7 mouse cellular contexts compared by ENCODE assay signal in genomic region chr12:85647346-85647745, GRCm38 (mm10). TPM values are rescaled to one million over a fixed set of nuclear protein-coding genes. Genes with fewer than 3 reads are reported as not detected.
A peak's percentile ranks its signal among the peaks of the same experiment; 100 is the strongest.
DNase-seq lines count a peak whose midpoint lies in the region; ATAC-seq and TF ChIP-seq lines count a peak whose summit lies in the region.

No protein-coding gene starts in this region.

- WGBS in kidney, adult 2 months: 39% methylated on average over 10 of the region's 10 CpGs
- 45% methylated on average over 10 of the region's 10 CpGs for WGBS in kidney, embryonic 14.5 days
- 40% methylated on average over 10 of the region's 10 CpGs for WGBS in hindbrain, embryonic 11.5 days

- no peak overlapping the region for H3K4me3 ChIP-seq in kidney, adult 2 months (ENCODE audit: insufficient read depth, low read depth, low read length)
- H3K4me3 ChIP-seq in kidney, embryonic 14.5 days (ENCODE audit: low read length): no peak overlapping the region
- no peak overlapping the region for H3K4me3 ChIP-seq in myocyte
- no peak overlapping the region for H3K4me3 ChIP-seq in hindbrain, embryonic 11.5 days (ENCODE audit: low read depth, low read length)

- no peak overlapping the region for H3K9ac ChIP-seq in kidney, embryonic 14.5 days (ENCODE audit: low read depth, low read length)
- no peak overlapping the region for H3K9ac ChIP-seq in hindbrain, embryonic 11.5 days (ENCODE audit: low read depth, low read length)

- no peaks in the 10 kb centered on the region for H3K36me3 ChIP-seq in kidney, adult 2 months (ENCODE audit: control insufficient read depth, insufficient read depth, low read length)
- no peaks in the 10 kb centered on the region for H3K36me3 ChIP-seq in kidney, embryonic 14.5 days (ENCODE audit: control insufficient read depth, insufficient read depth, low read length)
- H3K36me3 ChIP-seq in myocyte (ENCODE audit: control insufficient read depth, insufficient read depth): peaks cover 18% of the 10 kb centered on the region
- H3K36me3 ChIP-seq in hindbrain, embryonic 11.5 days (ENCODE audit: control insufficient read depth, insufficient read depth, low read length): no peaks in the 10 kb centered on the region

- CTCF ChIA-PET in Patski (lab: Charles Lee): interaction anchor here (2.9 kb wide), 1 partner anchor 138 kb away, joined by 7 read pairs; no protein-coding TSS in a partner anchor

- no peak overlapping the region for H3K27ac ChIP-seq in kidney, adult 2 months (ENCODE audit: insufficient read depth, low read depth, low read length)
- H3K27ac ChIP-seq in kidney, embryonic 14.5 days (ENCODE audit: low read depth, low read length): no peak overlapping the region
- H3K27ac ChIP-seq in hindbrain, embryonic 11.5 days (ENCODE audit: low read depth, low read length): no peak overlapping the region

- TF ChIP-seq CTCF in kidney, adult 2 months (conservative IDR thresholded peaks at IDR 0.05; ENCODE audit: insufficient read depth, insufficient read length, low read depth, low read length): peak; percentile 63
- TF ChIP-seq CTCF in Patski (IDR thresholded peaks at IDR 0.05): peak; percentile 24

- DNase-seq in kidney, adult 2 months: peak; percentile 59
- DNase-seq in Patski (ENCODE audit: low read depth, low spot score): no peak
- DNase-seq in heart, postnatal 14 days: peak; percentile 43 to 48
- DNase-seq in right cerebral cortex, postnatal 36 days (ENCODE audit: low spot score in 2 of 2): no peak
- no peak for DNase-seq in hindbrain, embryonic 11.5 days (ENCODE audit: low spot score)

- H3K79me2 ChIP-seq in myocyte (ENCODE audit: control insufficient read depth, insufficient read depth): no peaks in the 10 kb centered on the region

- no peak overlapping the region for H3K4me2 ChIP-seq in kidney, embryonic 14.5 days (replicated peaks; ENCODE audit: low read depth, low read length)
- no peak overlapping the region for H3K4me2 ChIP-seq in myocyte (ENCODE audit: low read depth)
- H3K4me2 ChIP-seq in hindbrain, embryonic 11.5 days (replicated peaks; ENCODE audit: low read depth, low read length): no peak overlapping the region

- H3K27me3 ChIP-seq in kidney, adult 2 months (replicated peaks; ENCODE audit: control insufficient read depth, insufficient read depth, low read length): no peaks in the 10 kb centered on the region
- no peaks in the 10 kb centered on the region for H3K27me3 ChIP-seq in kidney, embryonic 14.5 days (ENCODE audit: control insufficient read depth, insufficient read depth, low read length)
- no peaks in the 10 kb centered on the region for H3K27me3 ChIP-seq in Patski
- no peaks in the 10 kb centered on the region for H3K27me3 ChIP-seq in myocyte (ENCODE audit: control insufficient read depth, insufficient read depth, insufficient read length)
- H3K27me3 ChIP-seq in hindbrain, embryonic 11.5 days (ENCODE audit: control insufficient read depth, insufficient read depth, low read length): no peaks in the 10 kb centered on the region

- ATAC-seq in kidney, embryonic 14.5 days (ENCODE audit: low FRiP score, low TSS enrichment): no peak
- ATAC-seq in Patski: no peak
- no peak for ATAC-seq in hindbrain, embryonic 11.5 days (ENCODE audit: low FRiP score)

- intact Hi-C loops in heart, postnatal 14 days (cut with DNase I): no loop called here

- POLR2A ChIA-PET in Patski (lab: Charles Lee): no interaction called here

- TF ChIP-seq POLR2A in kidney, adult 2 months (IDR thresholded peaks at IDR 0.05; ENCODE audit: low read depth, low read length): no peak
- TF ChIP-seq POLR2A in myocyte (IDR thresholded peaks at IDR 0.05; ENCODE audit: insufficient read length, low read depth): no peak

- H3ac ChIP-seq in myocyte (ENCODE audit: control insufficient read depth, insufficient read length): no peak overlapping the region

- H3K9me3 ChIP-seq in kidney, embryonic 14.5 days (ENCODE audit: control insufficient read depth, low read length): peaks cover 4% of the 10 kb centered on the region; the same call in 1 of the 2 replicates
- no peaks in the 10 kb centered on the region for H3K9me3 ChIP-seq in hindbrain, embryonic 11.5 days (ENCODE audit: control insufficient read depth, low read length)

- H3K4me1 ChIP-seq in kidney, adult 2 months (ENCODE audit: control insufficient read depth, insufficient read depth, low read length): no peaks in the 10 kb centered on the region
- no peaks in the 10 kb centered on the region for H3K4me1 ChIP-seq in kidney, embryonic 14.5 days (ENCODE audit: control insufficient read depth, insufficient read depth, low read length)
- H3K4me1 ChIP-seq in hindbrain, embryonic 11.5 days (replicated peaks; ENCODE audit: control insufficient read depth, insufficient read depth, low read length): no peaks in the 10 kb centered on the region

- in situ Hi-C loops in Patski (cut with MboI; ENCODE audit: low pct_unique_long_range_greater_than_20kb): no loop called here

TF ChIP-seq in myocyte, 11 proteins besides CTCF, POLR2A, EP300 and RAD21:
- TF ChIP-seq SRF (IDR thresholded peaks at IDR 0.05; ENCODE audit: control insufficient read depth, insufficient read length, low read depth) (no peak), TCF12 (IDR thresholded peaks at IDR 0.05; ENCODE audit: insufficient read depth, poor library complexity, severe bottlenecking) (no peak), MYOD1 (IDR thresholded peaks at IDR 0.05; ENCODE audit: control insufficient read depth in 1 of 3, insufficient read length in 2 of 3, low read depth in 2 of 3) (no peak), POLR2AphosphoS2 (IDR thresholded peaks at IDR 0.05; ENCODE audit: insufficient read length, low read depth) (peak; percentile 62)

RNA-seq across cellular contexts. Expression of gene Batf, which starts 39.1 kb away (rescaled TPM):
- 1.7 and 2.0 TPM in 2 replicates for polyA plus RNA-seq in kidney, adult 2 months (2012; rRNA removed)
- polyA plus RNA-seq in kidney, embryonic 14.5 days (2014; fragmentation: Nextera tagmentation; extraction: Ambion mirVana): 2.7 and 2.9 TPM in 2 replicates
- not detected for polyA plus RNA-seq in Patski (2021)
- 1 to 10 TPM; 1.1 to 1.2 TPM for total RNA-seq in heart, postnatal 14 days (2021)
- not detected for polyA plus RNA-seq in myocyte (2012; fragmentation: generic; extraction: Trizol)
- 1.8 and 2.2 TPM in 2 replicates for polyA plus RNA-seq in hindbrain, embryonic 11.5 days (2014; fragmentation: Nextera tagmentation; extraction: Ambion mirVana)

RNA-seq across cellular contexts. Expression of gene Jdp2, which starts 48.5 kb away (rescaled TPM):
- polyA plus RNA-seq in kidney, adult 2 months (2012; rRNA removed): 6.2 and 7.7 TPM in 2 replicates
- polyA plus RNA-seq in kidney, embryonic 14.5 days (2014; fragmentation: Nextera tagmentation; extraction: Ambion mirVana): 0.49 and 0.66 TPM in 2 replicates
- 50.7 TPM for polyA plus RNA-seq in Patski (2021)
- total RNA-seq in heart, postnatal 14 days (2021): 10 to 100 TPM; 15.6 to 20.0 TPM
- 72.9 TPM for polyA plus RNA-seq in myocyte (2012; fragmentation: generic; extraction: Trizol)
- polyA plus RNA-seq in hindbrain, embryonic 11.5 days (2014; fragmentation: Nextera tagmentation; extraction: Ambion mirVana): 0.25 and 0.43 TPM in 2 replicates

Comparison
In these comparisons a context has a peak if more than half of its experiments do, and no peak if none do; other contexts are left out.
1. DNase-seq: peak in kidney, adult 2 months (single experiment) and heart, postnatal 14 days (2 of 2); none in Patski (single experiment), right cerebral cortex, postnatal 36 days (0 of 2) and hindbrain, embryonic 11.5 days (single experiment).